Mouse (Mus musculus) stomach, embryonic 14.5 days (tissue): ENCODE measurements at regions not wholly inside any gene's neighbourhood (a gene's known extent, or its start where the extent isn't known, plus 50 kb on each side); places are given as distances from the start of the nearest gene placed in this dataset.

Experiments used
- ATAC-seq: fragments of 200-750 bp; cut with Nextera tagmentation; 2 replicates; pipeline ENCODE4 v1.8.0; 2017; ENCODE audit warnings: low read depth, moderate TSS enrichment; ENCODE audit not compliant: insufficient number of reproducible peaks, insufficient read depth, low FRiP score
- H3K27ac ChIP-seq: fragments of 300-500 bp; sonication (generic); 2 replicates; pipeline ENCODE4 v1.5.1; 2014; ENCODE audit warnings: mild to moderate bottlenecking, low read length, moderate library complexity, mixed read lengths
- H3K27me3 ChIP-seq: fragments of 300-500 bp; sonication (generic); 2 replicates; pipeline ENCODE4 v1.6.1; 2014; ENCODE audit warnings: low read length, control low read depth, mixed read lengths; ENCODE audit not compliant: control insufficient read depth, insufficient read depth
- H3K36me3 ChIP-seq: fragments of 300-500 bp; sonication (generic); 2 replicates; pipeline ENCODE4 v1.6.1; 2014; ENCODE audit warnings: mild to moderate bottlenecking, control low read depth, low read length, moderate library complexity, mixed read lengths; ENCODE audit not compliant: control insufficient read depth, insufficient read depth
- H3K4me1 ChIP-seq: fragments of 300-500 bp; sonication (generic); 2 replicates; pipeline ENCODE4 v1.6.1; 2014; ENCODE audit warnings: low read length, control low read depth, mixed read lengths; ENCODE audit not compliant: control insufficient read depth, insufficient read depth
- H3K4me2 ChIP-seq: fragments of 300-500 bp; sonication (generic); replicated peaks from 2 replicates; pipeline ENCODE4 v1.6.1; 2014; ENCODE audit warnings: low read depth, low read length, control low read depth
- H3K4me3 ChIP-seq: fragments of 300-500 bp; sonication (generic); 2 replicates; pipeline ENCODE4 v1.5.1; 2014; ENCODE audit warnings: low read depth, low read length, control low read depth
- H3K9ac ChIP-seq: fragments of 300-500 bp; sonication (generic); replicated peaks from 2 replicates; pipeline ENCODE4 v1.6.1; 2014; ENCODE audit warnings: low read depth, mild to moderate bottlenecking, control low read depth, low read length, moderate library complexity, mixed read lengths
- H3K9me3 ChIP-seq: fragments of 300-500 bp; sonication (generic); 2 replicates; pipeline ENCODE4 v1.6.1; 2016; ENCODE audit warnings: low read depth, low read length, control low read depth; ENCODE audit not compliant: control insufficient read depth
- WGBS: fragments of 180-500 bp; shearing (Covaris S2); extraction: QIAGEN DNeasy Blood & Tissue Kit; methylation state at CpG from one replicate; pipeline ENCODE4 v1.1.7; 2014; 5-methylcytosine and 5-hydroxymethylcytosine counted together

- no peak overlapping the region for H3K4me3 ChIP-seq
- 60% methylated on average over 3 of the region's 3 CpGs for WGBS
- no peak overlapping the region for H3K4me2 ChIP-seq
- H3K36me3 ChIP-seq, result no peaks in the 10 kb centered on the region
- no peaks in the 10 kb centered on the region for H3K4me1 ChIP-seq
- H3K27me3 ChIP-seq, result no peaks in the 10 kb centered on the region
- no peaks in the 10 kb centered on the region for H3K9me3 ChIP-seq
- H3K27ac ChIP-seq, result no peak overlapping the region
- H3K9ac ChIP-seq, result no peak overlapping the region
- ATAC-seq, result no peak
These were observed 233.4 kb downstream of the Snx10 start for GRCm38 (mm10) chr6:51757131-51757530.

GRCm38 (mm10) chr6:51757746-51758145, 234.0 kb downstream of the Snx10 start:
- WGBS, result 66% methylated on average over 4 of the region's 4 CpGs

GRCm38 (mm10) chr6:51758781-51759180, 235.1 kb downstream of the Snx10 start:
- H3K9ac ChIP-seq, result no peak overlapping the region
- no peaks in the 10 kb centered on the region for H3K9me3 ChIP-seq
- H3K4me2 ChIP-seq, result no peak overlapping the region
- H3K36me3 ChIP-seq, result no peaks in the 10 kb centered on the region
- no peaks in the 10 kb centered on the region for H3K4me1 ChIP-seq
- no peak overlapping the region for H3K27ac ChIP-seq
- 75% methylated on average over 3 of the region's 3 CpGs for WGBS
- ATAC-seq, result no peak
- H3K27me3 ChIP-seq, result no peaks in the 10 kb centered on the region
- H3K4me3 ChIP-seq, result no peak overlapping the region

More at GRCm38 (mm10) chr6:51757746-51758145, 234.0 kb downstream of the Snx10 start:
- Histone ChIP-seq H3K4me2 (no peak overlapping the region), H3K4me3 (no peak overlapping the region), H3K27me3 (no peaks in the 10 kb centered on the region), H3K27ac (no peak overlapping the region), H3K9me3 (no peaks in the 10 kb centered on the region), H3K4me1 (no peaks in the 10 kb centered on the region), H3K9ac (no peak overlapping the region), H3K36me3 (no peaks in the 10 kb centered on the region)
- ATAC-seq, result no peak

- H3K4me2 ChIP-seq, result no peak overlapping the region
- H3K9ac ChIP-seq, result no peak overlapping the region
- H3K27ac ChIP-seq, result no peak overlapping the region
- no peaks in the 10 kb centered on the region for H3K27me3 ChIP-seq
- H3K4me3 ChIP-seq, result no peak overlapping the region
- WGBS, result 70% methylated on average over 5 of the region's 5 CpGs
- H3K4me1 ChIP-seq, result no peaks in the 10 kb centered on the region
- no peak for ATAC-seq
- H3K9me3 ChIP-seq, result no peaks in the 10 kb centered on the region
- H3K36me3 ChIP-seq, result no peaks in the 10 kb centered on the region
These were observed 236.7 kb downstream of the Snx10 start for GRCm38 (mm10) chr6:51760372-51760771.

DNA sequence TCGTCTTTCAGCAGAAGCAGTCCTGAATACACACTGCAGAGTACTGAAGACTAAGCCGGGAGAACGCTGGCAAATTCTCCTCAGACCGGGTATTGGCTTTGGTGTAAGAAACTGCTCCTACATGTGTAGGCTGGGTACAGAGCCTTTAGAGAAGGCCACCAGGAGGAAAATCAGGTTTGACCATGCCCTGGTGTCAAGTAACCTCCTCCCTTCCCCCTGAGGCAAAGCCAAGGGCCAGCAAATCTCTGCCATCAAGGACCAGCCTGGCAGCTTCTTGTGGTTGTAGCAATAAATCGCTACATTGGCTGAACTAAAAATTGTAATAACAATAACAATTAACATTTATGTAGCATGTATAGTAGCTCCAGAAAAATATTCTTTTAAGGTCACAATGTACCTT, 237.8 kb downstream of the Snx10 start:
- ATAC-seq, result no peak
- 63% methylated on average over 5 of the region's 5 CpGs for WGBS
- no peak overlapping the region for H3K9ac ChIP-seq

DNA sequence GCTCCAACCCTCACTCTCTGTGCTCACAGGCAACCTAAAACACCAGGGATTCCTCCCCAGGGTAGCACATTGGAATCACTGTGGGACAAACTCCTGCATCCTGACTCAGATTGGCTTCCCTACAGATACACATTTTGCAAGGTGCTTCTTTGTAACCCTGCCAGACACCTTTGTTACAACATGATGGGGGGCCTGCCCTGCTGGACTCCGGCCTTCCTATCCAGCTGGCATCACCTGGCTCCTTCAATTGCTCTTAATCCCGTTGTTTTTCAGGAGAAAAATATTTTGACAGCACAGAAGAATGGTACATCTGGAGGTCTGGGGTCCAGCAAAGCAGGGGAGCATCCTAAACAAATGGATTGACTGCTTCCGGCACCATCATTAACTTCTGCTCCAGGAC, 242.8 kb downstream of the Snx10 start:
- Histone ChIP-seq H3K27me3 (no peaks in the 10 kb centered on the region), H3K4me2 (no peak overlapping the region), H3K27ac (no peak overlapping the region), H3K9ac (no peak overlapping the region), H3K36me3 (no peaks in the 10 kb centered on the region), H3K9me3 (no peaks in the 10 kb centered on the region), H3K4me1 (peaks cover 10% of the 10 kb centered on the region; the same call in 1 of the 2 replicates), H3K4me3 (no peak overlapping the region)
- ATAC-seq, result no peak
- WGBS, result 24% methylated on average over 3 of the region's 3 CpGs

More for the DNA sequence above, 237.8 kb downstream of the Snx10 start:
- H3K4me3 ChIP-seq, result no peak overlapping the region
- H3K36me3 ChIP-seq, result no peaks in the 10 kb centered on the region
- H3K27ac ChIP-seq, result no peak overlapping the region
- no peak overlapping the region for H3K4me2 ChIP-seq
- no peaks in the 10 kb centered on the region for H3K27me3 ChIP-seq
- no peaks in the 10 kb centered on the region for H3K9me3 ChIP-seq
- H3K4me1 ChIP-seq, result no peaks in the 10 kb centered on the region

DNA sequence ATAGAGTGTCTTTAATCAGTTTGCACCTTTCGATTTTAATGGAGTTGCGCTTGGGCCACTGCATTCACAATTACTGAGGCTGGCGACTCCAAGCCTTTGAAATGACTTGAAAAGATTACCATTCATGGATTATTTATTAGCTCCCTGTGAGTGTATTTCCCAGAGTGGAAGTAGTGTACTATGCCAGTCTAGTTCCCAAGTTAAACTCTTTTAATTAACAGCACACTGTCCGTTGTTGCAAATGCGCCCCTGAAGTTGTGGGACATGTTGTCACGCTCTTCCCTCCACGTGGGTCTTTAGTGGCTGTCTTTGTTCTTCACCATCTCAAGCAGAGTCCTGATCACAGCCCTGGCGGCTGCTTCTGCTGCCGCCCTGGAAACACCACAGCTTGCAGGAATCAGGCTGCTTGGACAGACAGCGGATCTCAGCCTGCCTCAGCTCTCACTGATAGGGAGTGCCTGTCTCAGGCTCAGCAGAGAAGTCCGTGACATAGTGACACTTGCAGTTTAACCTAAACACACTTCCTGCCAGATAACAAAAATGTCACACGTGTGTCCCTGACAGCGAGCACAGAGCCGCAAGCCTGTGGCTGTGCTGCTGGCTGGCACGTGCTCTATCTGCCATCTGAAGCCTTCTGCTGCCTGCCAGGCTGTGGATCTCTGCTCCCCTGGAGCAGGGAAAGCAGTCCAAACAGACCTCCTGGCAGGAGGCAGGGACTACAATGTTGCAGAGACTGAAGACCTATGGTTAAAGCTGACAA, 244.1 kb downstream of the Snx10 start:
- no peak for ATAC-seq
- H3K9ac ChIP-seq, result no peak overlapping the region
- 14% methylated on average over 15 of the region's 15 CpGs for WGBS
- H3K4me2 ChIP-seq, result peak overlapping the region; percentile 37
- H3K27ac ChIP-seq, result peak overlapping the region; percentile 46; the same call in 1 of the 2 replicates
- H3K4me1 ChIP-seq, result peaks cover 10% of the 10 kb centered on the region; the same call in 1 of the 2 replicates
- H3K27me3 ChIP-seq, result no peaks in the 10 kb centered on the region
- no peaks in the 10 kb centered on the region for H3K9me3 ChIP-seq
- no peak overlapping the region for H3K4me3 ChIP-seq
- no peaks in the 10 kb centered on the region for H3K36me3 ChIP-seq

- Histone ChIP-seq H3K4me3 (no peak overlapping the region), H3K4me2 (no peak overlapping the region), H3K36me3 (no peaks in the 10 kb centered on the region), H3K27ac (no peak overlapping the region), H3K27me3 (no peaks in the 10 kb centered on the region), H3K4me1 (peaks cover 10% of the 10 kb centered on the region; the same call in 1 of the 2 replicates), H3K9ac (no peak overlapping the region), H3K9me3 (no peaks in the 10 kb centered on the region)
- 32% methylated on average over 9 of the region's 9 CpGs for WGBS
- ATAC-seq, result no peak
These were observed 241.3 kb downstream of the Skap2 start for GRCm38 (mm10) chr6:51771001-51771400.

- 24% methylated on average over 11 of the region's 11 CpGs for WGBS
- H3K4me3 ChIP-seq, result no peak overlapping the region
- no peak overlapping the region for H3K4me2 ChIP-seq
- H3K27me3 ChIP-seq, result no peaks in the 10 kb centered on the region
- ATAC-seq, result no peak
- H3K27ac ChIP-seq, result no peak overlapping the region
- H3K4me1 ChIP-seq, result peaks cover 10% of the 10 kb centered on the region; the same call in 1 of the 2 replicates
- H3K9ac ChIP-seq, result no peak overlapping the region
- H3K9me3 ChIP-seq, result no peaks in the 10 kb centered on the region
- no peaks in the 10 kb centered on the region for H3K36me3 ChIP-seq
These were observed 240.9 kb downstream of the Skap2 start for GRCm38 (mm10) chr6:51771424-51771823.
